Mouse (Mus musculus): ENCODE measurements around the gene Aff2. TPM values are rescaled to one million over a fixed set of nuclear protein-coding genes. Genes with fewer than 3 reads are reported as not detected.

Aff2 gene
- polyA plus RNA-seq, 1 experiment from 2014 or later = 6.2 TPM

DNA sequence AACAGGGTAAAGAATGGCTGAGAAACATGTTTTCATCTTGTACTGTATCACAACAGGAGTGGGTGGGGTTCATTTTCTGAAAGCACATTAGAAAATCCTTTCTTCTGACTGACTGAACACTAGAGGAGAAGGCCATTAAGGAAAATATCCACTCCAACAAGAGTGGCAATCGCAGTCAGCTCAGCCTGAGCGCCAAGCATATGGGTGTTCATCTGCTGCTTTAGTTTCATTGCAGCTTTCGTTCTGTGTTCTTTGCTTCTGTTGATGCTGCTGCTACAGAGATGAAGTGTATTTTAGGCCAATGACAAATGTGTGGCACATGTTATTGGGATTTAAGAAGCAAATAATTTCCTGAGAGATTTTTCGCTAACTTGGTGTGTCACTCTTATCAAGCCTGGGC lies 451.7 kb downstream of the Aff2 start:
- H3K4me3 ChIP-seq = no peak overlapping the region
- no peak overlapping the region for H3K27ac ChIP-seq
- no peaks in the 10 kb centered on the region for H3K27me3 ChIP-seq (ENCODE audit: poor library complexity, severe bottlenecking)
- 93% methylated on average over 4 of the region's 4 CpGs for WGBS
- H3K9me3 ChIP-seq = no peaks in the 10 kb centered on the region
- no peaks in the 10 kb centered on the region for H3K36me3 ChIP-seq (replicated peaks)
- DNase-seq (ENCODE audit: extremely low spot score, low spot score) = no peak
- no peaks in the 10 kb centered on the region for H3K4me1 ChIP-seq

DNA sequence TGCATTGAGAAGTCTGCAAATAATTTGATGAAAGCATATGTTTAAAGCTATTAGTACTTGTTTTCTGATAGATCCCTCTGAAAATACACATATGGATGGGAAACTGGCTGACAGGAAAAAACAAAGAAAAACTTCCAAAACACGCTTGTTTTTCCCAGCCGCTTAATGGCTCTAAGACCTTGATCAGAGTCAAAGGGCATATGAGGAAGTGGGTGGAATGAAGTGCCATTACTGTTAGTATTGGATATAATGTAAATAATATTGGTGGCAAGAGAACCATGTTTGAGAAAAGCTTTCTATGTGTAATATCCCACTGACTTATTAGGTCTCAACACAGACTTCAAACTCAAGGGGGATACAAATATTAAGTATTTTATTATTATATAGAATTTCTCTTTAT lies 455.0 kb downstream of the Aff2 start:
- no peaks in the 10 kb centered on the region for H3K27me3 ChIP-seq (ENCODE audit: poor library complexity, severe bottlenecking)
- WGBS = 92% methylated on average over 2 of the region's 2 CpGs
- H3K4me3 ChIP-seq = no peak overlapping the region
- no peaks in the 10 kb centered on the region for H3K9me3 ChIP-seq
- H3K4me1 ChIP-seq = no peaks in the 10 kb centered on the region
- H3K27ac ChIP-seq = no peak overlapping the region
- no peak for DNase-seq (ENCODE audit: extremely low spot score, low spot score)
- no peaks in the 10 kb centered on the region for H3K36me3 ChIP-seq (replicated peaks)

- 95% methylated on average over 3 of the region's 3 CpGs for WGBS
- Histone ChIP-seq H3K36me3 (replicated peaks) (no peaks in the 10 kb centered on the region), H3K4me1 (no peaks in the 10 kb centered on the region), H3K9me3 (no peaks in the 10 kb centered on the region), H3K4me3 (no peak overlapping the region), H3K27me3 (ENCODE audit: poor library complexity, severe bottlenecking) (no peaks in the 10 kb centered on the region), H3K27ac (no peak overlapping the region)
- DNase-seq (ENCODE audit: extremely low spot score, low spot score) = no peak
These were observed 457.6 kb downstream of the Aff2 start for GRCm38 (mm10) chrX:69817679-69818078.

DNA sequence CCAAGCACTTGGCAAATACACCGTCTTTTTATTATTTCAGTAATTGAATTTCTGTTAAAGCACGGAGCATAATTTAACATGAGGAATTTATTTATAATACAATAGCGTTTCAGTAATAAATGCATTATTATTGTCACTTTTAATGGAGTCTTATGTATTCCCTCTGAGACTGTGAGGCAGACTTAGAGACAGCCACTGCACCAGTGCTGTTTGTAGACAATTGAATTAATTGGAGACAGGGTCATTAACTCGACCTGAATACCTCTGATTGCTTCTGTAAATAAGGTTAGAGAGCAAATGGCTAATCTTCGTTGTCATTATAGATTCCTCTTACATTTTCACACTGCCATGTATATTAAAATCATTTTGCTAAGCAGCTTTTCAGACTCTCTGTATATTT lies 458.1 kb downstream of the Aff2 start:
- Histone ChIP-seq H3K27ac (no peak overlapping the region), H3K27me3 (ENCODE audit: poor library complexity, severe bottlenecking) (no peaks in the 10 kb centered on the region), H3K4me3 (no peak overlapping the region), H3K36me3 (replicated peaks) (no peaks in the 10 kb centered on the region), H3K4me1 (no peaks in the 10 kb centered on the region), H3K9me3 (no peaks in the 10 kb centered on the region)
- 75% methylated on average over 5 of the region's 5 CpGs for WGBS
- DNase-seq (ENCODE audit: extremely low spot score, low spot score) = no peak

- no peaks in the 10 kb centered on the region for H3K9me3 ChIP-seq
- no peak overlapping the region for H3K27ac ChIP-seq
- no peaks in the 10 kb centered on the region for H3K4me1 ChIP-seq
- H3K36me3 ChIP-seq (replicated peaks) = no peaks in the 10 kb centered on the region
- no peak for DNase-seq (ENCODE audit: extremely low spot score, low spot score)
- 96% methylated on average over 5 of the region's 5 CpGs for WGBS
- H3K27me3 ChIP-seq (ENCODE audit: poor library complexity, severe bottlenecking) = no peaks in the 10 kb centered on the region
- H3K4me3 ChIP-seq = no peak overlapping the region
These were observed 507.5 kb downstream of the Aff2 start for GRCm38 (mm10) chrX:69867601-69868000.

- no peaks in the 10 kb centered on the region for H3K9me3 ChIP-seq
- WGBS = 88% methylated on average over 3 of the region's 3 CpGs
- H3K4me3 ChIP-seq = no peak overlapping the region
- H3K27ac ChIP-seq = no peak overlapping the region
- no peaks in the 10 kb centered on the region for H3K36me3 ChIP-seq (replicated peaks)
- H3K4me1 ChIP-seq = no peaks in the 10 kb centered on the region
- DNase-seq (ENCODE audit: extremely low spot score, low spot score) = no peak
- H3K27me3 ChIP-seq (ENCODE audit: poor library complexity, severe bottlenecking) = no peaks in the 10 kb centered on the region
These were observed 531.6 kb downstream of the Aff2 start for GRCm38 (mm10) chrX:69891713-69892112.

Data from forebrain, embryonic 10.5 days (tissue).